Mouse (Mus musculus) skeletal muscle tissue, adult 2 months (tissue): ENCODE measurements around the gene Fam198a.

ENCODE experiments used
- DNase-seq: peaks from one replicate; pipeline ENCODE4 v3.0.0-alpha.2; 2012; ENCODE audit warnings: low read depth, low spot score

The Fam198a gene

DNA sequence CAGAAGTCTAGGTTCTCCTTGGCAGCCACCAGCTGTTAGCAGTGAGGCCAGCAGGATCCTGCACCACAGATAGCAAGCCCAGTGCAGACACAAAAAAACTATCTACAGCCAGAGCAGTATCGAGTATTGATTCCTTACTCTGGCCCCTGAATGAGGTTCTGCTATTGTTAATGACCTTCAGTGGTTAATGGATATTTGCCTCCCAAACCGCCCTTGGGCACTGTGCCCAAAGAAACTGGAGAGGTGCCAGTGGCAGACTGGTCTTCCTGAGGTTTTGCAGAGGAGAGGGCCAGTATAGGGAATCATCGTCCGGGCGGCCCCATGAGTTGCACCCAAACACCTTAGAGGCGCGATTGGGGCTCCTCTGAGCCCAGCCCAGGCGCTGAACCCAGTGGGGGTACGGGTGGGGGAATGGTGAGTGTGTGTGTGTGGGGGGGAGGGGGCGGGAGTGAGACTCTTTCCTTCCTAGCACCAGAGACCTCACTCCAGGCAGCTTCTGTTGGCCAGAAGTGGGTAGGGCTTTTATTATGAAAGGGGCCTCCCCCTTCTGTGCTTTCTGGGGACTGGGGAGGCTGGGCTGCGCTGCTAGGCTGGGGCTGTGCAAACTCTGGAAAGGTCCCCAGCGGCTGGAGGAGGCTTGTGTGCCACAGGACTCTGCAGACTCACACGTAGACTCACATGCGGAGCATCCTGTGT is at the start of gene Fam198a:
Fam198a (plus strand) TSS at position 571 of the 696 bp plus-strand sequence.
- peak; percentile 68 for DNase-seq

GRCm38 (mm10) chr9:121901710-121902700 is 48.8 kb upstream of the Fam198a start:
- DNase-seq: no peak

- DNase-seq: peak; percentile 76
Measured at GRCm38 (mm10) chr9:121903476-121904305, 47.1 kb upstream of the Fam198a start.

- no peak for DNase-seq
Measured at GRCm38 (mm10) chr9:121904319-121904718, 46.5 kb upstream of the Fam198a start.

GRCm38 (mm10) chr9:121904946-121905345 is 45.8 kb upstream of the Fam198a start:
- DNase-seq: no peak

- DNase-seq: no peak
Measured at GRCm38 (mm10) chr9:121905556-121906185, 45.1 kb upstream of the Fam198a start.

GRCm38 (mm10) chr9:121906456-121906855 is 44.3 kb upstream of the Fam198a start:
- no peak for DNase-seq

DNA sequence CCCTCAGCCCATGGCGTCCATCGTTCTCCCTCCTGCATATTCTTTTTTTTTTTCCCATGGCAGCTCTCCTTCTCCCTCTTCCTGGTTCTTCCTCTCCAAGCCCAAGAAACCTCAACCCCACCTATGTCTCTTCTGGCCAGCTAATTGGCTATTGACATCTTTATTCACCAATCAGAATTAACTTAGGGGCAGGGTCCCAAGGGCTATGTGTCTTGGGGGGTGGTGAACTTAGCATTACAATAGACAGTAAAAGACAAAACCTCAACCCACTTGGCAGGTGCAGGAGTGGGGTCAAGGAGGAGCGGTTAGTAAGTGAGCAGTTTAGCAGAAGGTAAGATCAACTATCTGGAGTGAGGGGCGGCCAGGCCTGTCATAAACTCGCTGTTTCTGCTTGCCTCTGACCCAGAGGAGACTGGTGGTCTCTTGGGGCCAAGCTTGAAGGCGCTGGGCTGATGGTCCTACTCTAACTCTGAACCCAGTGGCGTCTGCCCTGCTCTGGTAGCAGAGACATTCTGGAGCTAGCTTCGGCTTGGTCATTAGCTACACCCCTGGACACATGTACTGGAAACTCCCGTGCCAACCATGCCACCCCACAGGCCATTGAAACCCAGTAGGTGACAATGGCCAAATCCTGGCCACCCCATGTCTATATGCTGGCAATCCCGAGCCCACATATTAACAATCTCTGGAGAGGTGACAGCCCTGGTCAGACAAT is 43.3 kb upstream of the Fam198a start:
- DNase-seq: no peak

- no peak for DNase-seq
Measured at GRCm38 (mm10) chr9:121908321-121908720, 42.5 kb upstream of the Fam198a start.

- no peak for DNase-seq
Measured at GRCm38 (mm10) chr9:121909635-121910034, 41.2 kb upstream of the Fam198a start.

GRCm38 (mm10) chr9:121911196-121911595 is 39.6 kb upstream of the Fam198a start:
- no peak for DNase-seq

DNA sequence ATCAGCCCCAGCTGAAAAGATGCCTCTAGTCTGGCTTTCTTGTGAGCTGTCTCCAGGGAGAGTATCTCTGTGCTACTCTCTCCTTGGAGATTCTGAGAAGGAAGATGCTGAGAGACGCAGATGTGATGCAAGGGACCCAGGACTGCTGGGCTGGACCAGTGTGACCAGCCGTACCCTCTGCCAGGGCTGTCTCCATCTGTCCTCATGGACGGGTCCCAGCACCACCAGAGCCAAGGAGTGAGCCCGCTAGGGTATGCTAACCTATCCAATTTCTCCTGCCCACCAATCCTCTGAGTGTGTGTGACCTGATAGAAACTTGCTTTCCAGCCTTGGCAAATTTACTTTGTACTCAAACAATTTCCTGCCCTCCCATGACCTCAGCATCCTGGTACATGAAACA is 38.0 kb upstream of the Fam198a start:
- no peak for DNase-seq

DNA sequence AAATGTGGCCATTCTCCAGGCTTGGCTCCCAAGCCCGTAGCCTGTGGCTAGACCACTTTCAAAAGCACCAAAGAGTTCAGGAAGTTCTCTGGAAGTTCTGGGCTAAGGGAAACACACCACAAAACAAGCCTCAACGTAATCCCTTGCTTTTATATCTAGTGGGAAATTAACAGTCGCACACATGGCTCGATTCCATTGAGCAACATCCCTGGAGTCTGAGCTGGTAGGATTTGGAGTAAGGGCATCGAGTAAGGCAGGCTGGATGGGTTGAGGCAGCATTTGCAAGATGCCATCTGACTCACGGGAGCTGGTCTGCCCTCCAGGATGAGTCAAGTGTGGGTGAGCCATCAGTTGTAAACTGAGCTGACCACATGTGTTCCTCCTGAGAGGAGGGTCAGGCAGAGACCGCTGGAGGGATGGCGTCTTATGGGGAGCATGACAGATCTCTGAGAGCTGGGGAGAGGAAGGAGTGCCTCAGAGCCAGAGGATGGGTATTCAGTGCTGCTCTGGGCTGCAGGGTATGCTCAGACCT is 36.5 kb upstream of the Fam198a start:
- no peak for DNase-seq

DNA sequence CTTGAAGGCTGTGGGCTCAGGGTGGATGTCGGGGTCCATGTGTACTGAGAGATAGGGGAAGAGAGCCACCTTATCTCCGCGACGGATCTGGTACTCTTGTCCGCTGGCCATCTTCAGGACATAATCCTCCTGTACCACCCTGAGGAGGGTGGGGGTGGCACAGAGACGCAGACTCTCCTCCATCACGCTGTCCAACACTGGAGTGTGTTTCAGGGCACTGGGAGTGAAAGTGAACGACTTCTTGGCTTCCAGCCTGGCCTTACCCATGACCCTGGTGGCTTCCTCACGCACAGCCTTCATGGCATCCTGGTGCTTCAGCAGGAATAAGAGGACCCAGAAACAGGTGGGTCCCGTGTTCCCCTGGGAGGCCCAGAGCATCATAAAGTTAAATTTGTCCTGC is 35.7 kb upstream of the Fam198a start:
- DNase-seq: no peak

GRCm38 (mm10) chr9:121916102-121916501 is 34.7 kb upstream of the Fam198a start, which contains the start of gene Cyp8b1:
Cyp8b1 (minus strand) TSS chr9:121916305.
- DNase-seq: no peak

DNA sequence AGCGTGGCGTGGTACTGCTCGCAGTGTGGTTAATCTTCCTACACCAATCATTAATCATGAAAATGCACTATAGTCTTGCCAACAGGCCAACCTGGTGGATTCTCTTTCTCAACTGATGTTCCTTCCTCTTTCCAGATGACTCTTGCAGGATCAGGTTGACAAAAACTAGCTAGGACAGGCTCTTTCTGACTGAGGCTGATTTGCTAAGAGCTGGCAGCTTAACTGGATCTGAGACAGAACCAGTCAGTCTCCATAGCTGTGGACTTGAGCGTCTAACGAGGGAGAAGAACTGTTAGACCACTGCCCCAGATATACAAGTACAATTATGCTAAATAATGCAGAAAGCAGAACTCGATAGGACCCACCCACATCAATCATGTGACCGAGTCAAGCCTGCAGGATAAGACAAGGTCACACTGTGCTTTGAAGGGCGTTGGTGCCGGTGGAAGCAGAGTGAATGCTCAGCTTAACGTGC is 31.7 kb upstream of the Fam198a start:
- no peak for DNase-seq

GRCm38 (mm10) chr9:121923443-121923842 is 27.3 kb upstream of the Fam198a start:
- no peak for DNase-seq

GRCm38 (mm10) chr9:121923906-121924305 is 26.9 kb upstream of the Fam198a start:
- no peak for DNase-seq

GRCm38 (mm10) chr9:121924901-121925560 is 25.8 kb upstream of the Fam198a start:
- no peak for DNase-seq

DNA sequence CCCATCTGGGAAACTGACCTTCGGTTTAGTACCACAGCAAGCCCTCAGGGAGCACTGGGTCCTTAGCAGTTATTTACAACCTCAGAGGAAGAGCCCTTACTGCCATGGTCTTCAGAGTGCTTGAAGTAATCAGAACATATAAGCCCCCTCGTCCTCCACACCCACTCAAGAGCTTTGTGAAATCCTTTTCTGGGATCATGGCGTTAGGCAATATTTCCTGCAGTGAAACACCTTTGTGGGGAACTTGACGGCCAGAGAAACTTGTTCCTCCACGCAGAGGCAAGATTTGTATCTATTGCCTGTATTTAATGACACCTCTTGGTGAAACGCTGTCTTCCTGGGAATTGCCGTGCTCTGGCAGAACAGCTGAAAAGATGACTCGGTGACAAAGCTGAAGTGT is 24.8 kb upstream of the Fam198a start:
- no peak for DNase-seq
